Mouse (Mus musculus): ENCODE measurements around the gene Sbk3.

DNA sequence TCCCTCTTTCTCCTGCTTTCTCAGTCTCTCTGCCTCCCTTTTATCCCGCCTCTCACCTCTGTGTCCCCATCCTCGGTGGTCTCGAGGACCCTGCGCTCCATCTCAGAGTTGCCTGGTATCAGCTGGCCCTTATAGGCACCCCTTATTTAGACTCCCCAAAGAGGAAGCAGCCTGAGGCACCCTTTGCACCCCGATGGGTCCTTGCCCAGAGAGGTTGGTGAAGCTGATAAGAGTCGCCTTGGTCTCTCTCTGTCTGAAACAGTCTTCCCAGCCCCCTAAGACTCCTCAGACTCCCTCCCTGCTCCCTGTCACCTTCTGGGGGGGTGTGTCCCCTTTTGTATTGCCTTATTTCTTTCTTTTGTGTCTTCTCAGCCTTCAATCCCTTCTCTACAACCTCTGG is at the start of gene Sbk3:
- no peak for TF ChIP-seq TCF12 (IDR thresholded peaks at IDR 0.05; ENCODE audit: insufficient read depth, poor library complexity, severe bottlenecking)
- TF ChIP-seq POLR2A (IDR thresholded peaks at IDR 0.05; ENCODE audit: insufficient read length, low read depth): no peak
- TF ChIP-seq POLR2AphosphoS2 (IDR thresholded peaks at IDR 0.05; ENCODE audit: insufficient read length, low read depth): no peak
- no peak for TF ChIP-seq MYOD1 (IDR thresholded peaks at IDR 0.05; ENCODE audit: control insufficient read depth in 1 of 3, insufficient read length in 2 of 3, low read depth in 2 of 3)
- TF ChIP-seq E2F4 (IDR thresholded peaks at IDR 0.05; ENCODE audit: insufficient read depth): no peak
- no peak for TF ChIP-seq CEBPB (IDR thresholded peaks at IDR 0.05; ENCODE audit: insufficient read depth, poor library complexity, severe bottlenecking)
- no peak for TF ChIP-seq USF1 (IDR thresholded peaks at IDR 0.05; ENCODE audit: low read depth)
- no peak for TF ChIP-seq SRF (IDR thresholded peaks at IDR 0.05; ENCODE audit: control insufficient read depth, insufficient read length, low read depth)
- TF ChIP-seq TCF3 (IDR thresholded peaks at IDR 0.05; ENCODE audit: insufficient read length, low read depth): no peak
